Mouse (Mus musculus) cerebellum, adult 11-12 months (tissue): ENCODE results near the gene Vps53.
A peak's percentile ranks its signal among the peaks of the same experiment; 100 is the strongest.

Experiments used
- DNase-seq: peaks from one replicate; pipeline ENCODE4 v3.0.0; 2022

The Vps53 gene

DNA sequence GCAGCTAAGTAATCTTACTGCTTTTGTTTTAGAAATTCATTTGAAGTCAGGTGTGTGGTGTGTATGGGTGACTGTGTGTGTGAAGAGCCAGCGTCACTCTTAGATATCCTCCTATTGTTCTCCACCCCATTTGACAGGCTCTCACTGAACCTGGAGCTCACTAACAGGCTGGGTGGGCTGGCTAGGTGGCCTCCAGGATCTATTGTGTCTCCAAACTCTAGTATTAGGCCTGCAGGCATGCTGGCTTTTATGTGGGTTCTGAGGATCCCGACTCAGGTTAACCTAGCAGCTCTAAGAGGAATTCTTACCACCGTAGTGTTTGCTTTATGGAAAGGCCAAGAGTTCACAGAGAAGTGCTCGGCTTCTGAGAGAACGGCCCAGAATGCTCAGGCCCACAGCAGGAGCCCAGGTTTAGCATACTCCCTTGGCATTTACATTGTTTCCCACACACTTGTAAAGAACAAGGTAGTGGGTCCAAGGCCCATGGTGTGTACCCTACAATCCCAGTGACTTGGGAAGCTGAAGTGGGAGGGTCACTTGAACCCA is 128.4 kb downstream of the Vps53 start:
- no peak for DNase-seq

DNA sequence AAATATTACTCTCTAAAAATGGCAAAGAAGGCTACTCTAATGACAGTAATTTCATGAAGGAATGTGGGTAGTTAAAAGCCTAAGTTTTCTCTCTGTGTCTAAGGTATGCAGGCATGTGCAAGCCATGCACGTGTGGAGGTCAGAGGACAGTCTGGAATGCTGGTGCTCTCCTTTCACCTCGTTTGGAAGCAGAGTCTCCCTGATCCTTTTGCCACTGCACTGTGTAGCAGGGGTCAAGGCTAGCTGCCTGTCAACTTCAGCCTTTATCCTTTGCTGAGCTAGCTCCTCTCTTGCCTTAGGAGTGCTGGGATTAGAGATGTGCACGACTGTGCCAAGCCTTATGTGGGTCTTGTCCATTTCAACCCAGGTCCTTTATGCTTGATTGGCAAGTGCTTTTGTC is 128.9 kb downstream of the Vps53 start:
- no peak for DNase-seq

DNA sequence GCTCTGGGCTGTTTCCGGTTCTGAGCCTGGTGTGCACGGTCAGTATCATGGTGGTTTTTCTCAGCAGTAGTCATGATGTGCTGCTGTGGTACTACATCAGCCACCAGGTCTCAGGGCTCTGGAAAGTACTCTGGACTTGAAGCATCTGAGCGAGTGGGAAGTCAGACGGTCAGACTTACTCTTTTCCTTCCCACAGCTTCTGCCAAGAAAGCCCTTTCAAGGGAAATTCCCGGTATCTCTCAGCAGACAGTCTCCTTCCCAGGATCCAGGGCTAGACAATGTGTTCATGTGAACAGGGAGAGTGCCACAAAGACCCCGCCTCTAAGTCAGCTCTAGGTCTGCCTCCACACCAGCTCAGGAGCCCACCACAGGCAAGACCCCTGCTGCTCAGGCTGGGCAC is 134.1 kb downstream of the Vps53 start:
- DNase-seq, result no peak

DNA sequence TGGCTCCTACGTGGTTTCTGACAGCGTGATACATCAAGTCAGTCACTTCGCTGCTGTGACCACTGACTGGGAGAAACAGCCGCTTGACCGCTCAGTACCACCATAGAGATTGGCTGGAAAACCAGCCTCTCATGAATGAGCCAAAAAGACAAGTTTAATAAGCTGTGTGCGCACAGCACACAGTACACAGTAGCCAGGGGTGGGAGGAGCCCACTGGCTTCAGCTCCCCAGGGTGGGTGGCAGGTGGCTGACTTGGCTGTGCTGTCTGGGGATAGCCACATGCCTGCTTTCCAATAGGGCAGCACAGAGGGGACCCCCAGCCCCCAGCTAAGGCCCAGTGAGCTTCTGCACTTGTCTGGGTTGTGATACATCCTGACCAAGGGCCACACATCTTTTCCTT is 135.0 kb downstream of the Vps53 start:
- DNase-seq, result no peak

DNA sequence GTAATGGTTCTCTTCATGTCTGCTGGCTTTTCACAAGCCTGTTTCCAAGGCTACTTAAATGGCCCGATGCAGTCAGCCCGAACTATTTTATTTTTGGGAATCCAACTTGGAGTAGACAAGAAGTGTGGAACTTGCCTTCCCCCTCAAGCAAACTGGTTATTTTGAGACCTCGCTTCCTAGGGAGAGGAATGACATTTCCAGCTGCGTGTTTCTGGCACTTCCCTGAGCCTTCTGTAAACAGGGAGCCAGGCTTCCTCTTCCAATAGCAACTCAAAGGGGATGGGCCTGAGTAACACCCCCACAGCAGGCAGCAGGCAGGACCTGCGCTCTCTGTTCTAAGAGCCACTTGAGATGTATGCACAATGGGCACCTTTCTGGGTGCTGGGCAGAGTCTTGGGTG is 136.6 kb downstream of the Vps53 start:
- no peak for DNase-seq

DNA sequence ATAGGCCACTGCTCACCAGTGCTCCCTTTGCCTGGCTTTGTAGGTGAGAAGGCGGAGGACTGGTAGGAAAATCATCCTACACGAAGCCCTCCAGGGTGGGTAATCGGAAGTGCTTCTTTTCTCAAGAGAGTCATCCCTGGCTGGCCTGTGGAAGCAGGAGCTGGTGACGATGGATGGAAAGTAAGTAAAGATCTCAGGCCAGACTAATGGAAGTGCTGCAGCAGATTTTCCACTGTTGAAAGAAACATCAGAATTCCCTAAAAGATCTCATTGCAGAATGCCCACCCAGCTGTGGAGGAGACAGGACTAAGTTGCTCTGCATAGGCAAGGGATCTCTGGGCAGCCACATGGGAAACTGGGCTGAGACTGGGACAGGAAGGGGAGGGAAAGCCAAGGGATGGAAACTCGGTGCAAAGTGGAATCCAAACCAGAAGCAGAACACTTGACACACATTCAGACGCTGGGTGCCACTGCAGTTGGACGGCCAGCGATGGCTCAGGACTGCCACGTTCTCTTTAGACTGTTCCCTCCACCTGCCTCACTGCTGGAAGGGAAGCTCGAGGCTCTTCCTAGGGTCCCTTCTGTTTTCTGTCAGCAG is 137.3 kb downstream of the Vps53 start:
- DNase-seq, result no peak

DNA sequence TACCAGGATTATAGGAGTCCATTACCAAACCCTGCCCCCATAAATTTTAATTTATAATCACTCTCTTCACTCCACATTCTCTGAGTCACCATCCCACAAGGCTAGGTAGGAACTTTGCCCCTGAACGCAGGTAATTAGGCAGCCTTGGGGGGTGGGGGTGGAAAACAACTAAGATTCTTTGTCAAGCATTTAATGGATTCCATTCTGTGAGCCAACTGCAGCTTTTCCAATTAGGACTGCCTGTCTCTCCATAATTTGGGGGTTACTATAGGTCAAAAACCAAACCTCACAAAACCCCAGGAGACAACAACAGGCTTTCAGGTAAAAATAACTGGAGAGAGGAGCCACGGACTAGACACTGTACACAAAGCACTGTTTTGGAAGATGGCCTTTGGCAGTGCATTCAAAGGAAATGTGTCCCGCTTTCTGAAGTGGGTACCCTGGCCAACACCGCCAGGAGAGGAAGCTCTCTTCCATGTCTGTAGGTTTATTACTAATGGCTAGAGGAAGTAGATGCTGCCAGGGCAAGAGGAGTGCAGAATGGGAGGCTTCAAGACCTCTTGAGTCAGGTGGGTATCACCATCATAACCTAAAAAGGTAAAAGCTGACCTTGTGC is 138.6 kb downstream of the Vps53 start:
- DNase-seq, result no peak

DNA sequence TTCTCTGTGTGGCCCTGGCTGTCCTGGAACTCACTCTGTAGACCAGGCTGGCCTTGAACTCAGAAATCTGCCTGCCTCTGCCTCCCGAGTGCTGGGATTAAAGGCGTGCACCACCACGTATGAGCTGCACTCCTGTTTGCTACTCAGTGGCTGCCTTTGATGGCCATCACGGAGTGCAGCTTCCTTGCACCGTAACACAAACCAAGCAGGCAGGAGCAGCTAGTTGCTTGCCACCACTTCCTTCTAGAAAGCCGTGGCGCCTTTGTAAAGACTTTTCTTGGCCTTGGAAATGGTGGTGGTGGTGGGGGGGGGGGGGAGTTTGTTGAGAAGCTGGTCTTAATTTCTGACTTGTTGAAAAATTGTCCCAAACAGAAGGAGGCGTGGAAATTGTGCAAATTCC is 139.3 kb downstream of the Vps53 start:
- no peak for DNase-seq

DNA sequence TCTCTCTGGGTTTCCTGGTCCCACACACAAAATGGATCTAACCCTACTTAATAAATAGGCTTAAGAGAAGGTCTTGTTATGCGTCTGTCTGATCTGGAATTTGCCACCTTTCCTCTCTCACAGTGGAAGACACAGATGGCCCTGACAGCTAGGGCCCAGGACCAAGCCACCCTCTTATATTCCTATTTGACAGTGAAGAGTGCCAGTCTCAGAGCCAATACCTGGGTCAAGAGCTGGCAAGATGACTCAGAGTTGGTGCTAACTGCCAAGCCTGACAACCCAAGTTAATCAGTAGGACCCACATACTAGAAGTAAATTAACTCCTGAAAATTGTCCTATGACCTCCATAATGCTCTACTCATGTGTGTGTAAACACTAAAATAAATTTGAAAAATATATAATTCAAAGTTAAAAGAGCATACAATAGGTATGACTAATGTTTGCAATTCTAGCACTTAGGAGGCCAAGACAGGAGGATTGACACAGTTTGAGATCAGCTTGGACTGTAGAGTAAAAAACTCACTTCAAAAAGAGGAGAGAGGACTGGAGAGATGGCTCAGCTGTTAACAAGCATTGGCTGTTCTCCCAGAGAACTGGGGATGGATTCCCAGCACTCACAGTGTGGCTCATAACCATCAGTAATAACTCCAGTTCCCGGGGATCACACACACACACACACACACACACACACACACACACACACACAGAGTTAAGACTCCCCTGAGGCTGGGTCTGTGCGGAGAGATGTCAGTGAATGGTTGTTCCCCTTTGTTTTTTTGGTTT is 140.0 kb downstream of the Vps53 start:
- peak; percentile 81 for DNase-seq

DNA sequence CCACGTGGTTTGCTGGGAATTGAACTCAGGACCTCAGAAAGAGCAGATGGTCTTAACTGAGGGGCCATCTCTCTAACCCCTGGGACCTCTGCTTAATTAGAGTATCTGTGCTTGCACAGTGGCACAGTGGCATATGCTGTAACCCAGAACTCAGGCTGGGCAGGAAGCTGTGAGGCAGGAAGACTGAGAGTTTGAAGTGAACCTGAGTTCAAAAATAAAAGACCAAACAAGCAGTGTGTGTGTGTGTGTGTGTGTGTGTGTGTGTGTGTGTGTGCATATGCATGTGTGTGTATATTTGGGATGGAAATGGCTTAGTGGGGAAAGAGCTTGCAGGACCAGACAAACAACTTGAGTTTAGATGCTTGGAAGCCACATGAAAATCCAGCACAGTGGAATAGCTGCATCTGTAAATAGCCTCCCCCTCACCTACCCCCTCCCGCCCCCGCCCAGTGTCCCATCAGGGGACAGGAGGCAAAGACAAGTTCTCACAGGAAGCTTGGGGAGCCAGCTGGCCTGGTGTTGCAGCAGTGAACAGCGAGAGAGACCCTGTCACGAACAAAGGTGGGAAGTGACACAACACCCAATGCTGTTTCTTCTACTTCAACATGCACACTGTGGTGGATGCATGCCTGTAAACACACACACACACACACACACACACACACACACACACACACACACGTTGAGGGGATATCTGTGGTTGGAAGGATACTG is 141.7 kb downstream of the Vps53 start:
- DNase-seq, result no peak

DNA sequence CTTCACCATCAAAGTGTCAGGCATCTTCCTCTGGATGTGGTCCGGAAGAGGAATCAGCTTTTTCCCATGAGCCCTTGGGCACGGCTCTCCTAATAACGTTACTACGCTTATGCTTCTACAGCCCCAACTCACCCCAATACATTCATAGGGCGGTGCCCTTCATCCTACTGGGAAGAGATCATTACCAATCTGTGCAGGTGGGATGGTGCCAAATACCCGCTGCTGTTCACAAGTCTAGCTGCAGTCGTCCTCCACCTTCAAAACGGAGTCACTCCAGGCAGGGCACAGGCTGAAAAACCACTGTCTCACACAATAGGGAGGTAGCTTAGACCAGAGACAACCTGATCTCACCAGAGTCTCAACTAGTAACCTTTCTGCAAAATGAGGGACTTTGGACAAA is 144.3 kb downstream of the Vps53 start:
- peak; percentile 66 for DNase-seq

DNA sequence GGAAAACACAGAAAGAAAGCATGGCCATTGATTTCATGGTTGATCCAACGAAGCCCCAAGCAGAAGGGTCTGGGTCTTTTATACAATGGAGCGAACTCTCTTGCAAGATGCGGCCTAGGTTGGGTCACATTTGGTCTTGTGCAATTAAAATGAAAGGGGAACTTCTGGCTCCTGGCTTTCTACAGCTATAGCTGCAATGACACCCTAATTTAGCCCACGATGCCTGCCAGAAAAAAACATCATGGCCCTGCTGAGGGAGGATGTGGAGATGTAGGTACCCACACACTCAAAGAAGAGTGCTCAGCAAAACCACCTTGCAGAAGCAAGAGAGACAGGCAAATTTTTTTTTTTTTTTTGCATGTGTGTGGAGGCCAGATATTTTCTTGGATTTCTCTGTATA is 145.6 kb downstream of the Vps53 start:
- DNase-seq, result no peak

DNA sequence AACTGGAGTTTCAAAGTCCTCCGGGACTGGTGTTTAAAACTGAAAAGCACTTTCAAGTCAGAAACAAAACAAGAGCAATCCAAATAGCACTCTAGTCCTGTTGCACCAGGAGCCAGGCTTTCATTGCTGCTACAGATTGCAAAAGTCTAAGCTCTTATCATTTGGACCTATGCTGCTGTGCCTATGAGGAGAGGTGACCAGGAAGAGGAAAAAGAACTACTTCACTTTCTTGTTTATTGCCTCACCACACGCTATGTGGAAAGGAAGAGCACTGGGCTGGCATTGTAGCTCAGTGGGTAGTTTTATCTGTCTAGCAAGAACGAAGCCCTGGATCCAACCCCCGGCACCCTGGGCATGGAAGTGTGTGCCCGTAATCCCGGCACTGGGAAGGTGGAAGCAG is 146.1 kb downstream of the Vps53 start:
- DNase-seq, result no peak

DNA sequence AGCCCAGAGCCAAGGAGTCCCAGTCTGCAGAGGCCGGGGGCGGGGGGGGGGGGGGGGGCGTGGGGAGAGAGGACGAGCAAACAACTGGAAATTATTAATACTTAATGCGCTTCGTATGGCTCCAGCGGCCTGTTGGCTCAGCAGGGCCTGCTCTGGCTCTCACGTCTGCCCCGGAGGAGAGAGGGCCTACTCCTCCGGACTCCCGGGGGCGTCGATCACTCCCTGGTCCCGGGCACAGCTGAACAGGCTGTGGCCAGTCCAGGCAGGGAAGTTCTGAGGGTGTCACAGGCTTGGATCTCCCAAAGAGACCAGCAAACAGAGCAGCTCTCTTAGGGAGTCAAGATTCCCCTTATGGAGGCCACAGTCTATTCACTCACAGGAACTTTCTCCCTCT is 151.4 kb downstream of the Vps53 start:
- DNase-seq, result no peak

DNA sequence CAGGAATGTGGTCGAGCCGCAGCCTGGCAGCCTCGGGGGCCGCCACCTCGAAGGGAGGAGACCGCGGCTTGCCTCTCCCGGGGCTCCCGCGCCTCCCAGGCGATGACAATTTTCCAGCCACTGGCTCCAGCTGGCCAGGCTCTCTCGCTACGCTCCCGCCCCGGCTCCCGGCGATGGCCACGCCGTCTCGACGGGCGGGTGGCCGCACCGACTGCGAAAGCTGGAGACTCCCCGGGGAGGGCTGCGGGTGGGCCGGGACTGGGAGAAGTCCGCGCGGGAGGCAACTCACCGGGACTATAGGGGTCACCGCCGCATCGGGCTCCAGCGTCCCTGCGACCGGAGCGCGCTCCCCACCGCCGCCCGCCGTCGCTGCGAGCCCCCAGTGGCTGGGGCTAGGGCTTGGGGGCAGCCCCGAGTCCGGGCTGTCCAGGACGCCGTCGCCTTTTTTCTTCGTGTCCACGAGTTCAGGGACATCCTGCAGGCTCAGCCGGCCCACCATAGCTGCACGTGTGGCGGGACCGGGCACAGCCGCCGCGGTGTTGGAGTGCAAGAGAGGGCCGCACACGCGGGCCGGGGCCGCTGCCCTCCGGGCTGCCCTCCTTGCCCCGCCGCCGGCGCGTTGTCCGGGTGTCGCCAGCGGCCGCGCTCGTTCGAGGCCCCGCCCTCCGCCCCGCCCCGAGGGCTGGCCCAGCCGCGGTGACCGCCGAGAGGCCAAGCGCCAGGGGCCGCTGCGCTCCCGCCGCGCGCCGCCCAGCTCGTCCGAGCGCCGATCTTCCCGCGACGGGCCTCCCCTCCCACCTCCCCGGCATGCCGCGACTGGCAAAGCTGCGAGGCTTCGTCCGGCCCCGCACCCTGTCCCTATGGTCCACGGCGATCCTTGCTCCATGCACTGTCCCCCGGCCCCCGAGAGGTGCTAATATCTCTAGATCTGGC is 152.0 kb downstream of the Vps53 start, which contains the start of gene Rflnb:
Gene Rflnb, minus strand, starts transcription at position 644 of the 933 bp plus-strand sequence.
- DNase-seq, result peak; percentile 84

DNA sequence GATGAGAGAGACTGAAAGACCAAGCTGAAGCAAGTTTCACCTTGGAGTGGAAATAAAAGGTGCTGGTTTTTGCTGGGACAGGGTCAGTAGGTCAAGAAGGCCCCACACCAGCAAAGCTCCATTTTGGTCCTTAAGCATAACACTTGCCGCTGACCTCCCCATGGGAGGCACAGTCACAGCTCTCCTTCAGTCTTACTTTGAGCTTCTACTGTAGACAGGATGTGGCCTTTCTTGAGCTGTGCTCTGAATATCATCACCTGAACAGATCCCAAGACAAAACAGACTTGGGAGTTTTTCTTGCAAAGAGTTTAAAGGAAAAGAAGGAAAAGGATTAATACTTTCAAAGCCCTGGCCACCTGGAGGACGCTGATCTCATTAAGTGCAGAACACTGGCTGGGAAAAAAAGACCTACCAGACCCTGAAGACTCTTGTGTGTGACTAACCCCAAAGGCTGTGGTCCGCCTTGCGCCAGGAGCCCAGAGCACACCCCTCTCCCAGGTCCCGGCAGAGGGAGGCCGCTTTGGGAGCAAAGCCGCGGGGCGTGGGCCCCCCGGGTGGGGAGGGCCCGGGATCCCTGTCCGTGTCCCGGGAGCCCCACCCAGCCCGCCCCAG is 152.8 kb downstream of the Vps53 start:
- no peak for DNase-seq

DNA sequence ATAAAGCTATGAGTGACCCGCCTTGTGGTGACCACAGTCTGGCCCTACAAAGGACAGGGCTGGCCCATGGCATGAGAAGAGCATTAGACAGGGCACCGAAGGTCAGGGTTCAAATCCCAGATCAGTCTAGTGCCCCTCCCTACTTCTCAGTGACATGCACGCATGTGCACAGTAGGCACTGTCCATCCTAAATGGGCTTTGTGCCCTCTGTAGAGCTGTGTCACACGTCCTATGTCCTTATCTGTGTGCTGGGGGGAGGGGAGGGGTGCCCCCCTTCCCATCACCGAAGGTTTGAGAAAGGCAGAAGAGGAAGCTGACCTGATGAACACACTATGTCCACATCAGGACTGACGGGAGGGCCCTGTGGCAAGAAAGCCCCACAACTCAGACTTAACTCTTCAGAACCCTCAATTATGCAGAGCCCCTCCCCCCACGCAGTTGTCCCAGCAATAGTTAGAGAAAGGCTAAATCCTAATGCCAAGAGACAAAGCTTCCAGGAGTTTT is 154.3 kb downstream of the Vps53 start:
- DNase-seq, result no peak

DNA sequence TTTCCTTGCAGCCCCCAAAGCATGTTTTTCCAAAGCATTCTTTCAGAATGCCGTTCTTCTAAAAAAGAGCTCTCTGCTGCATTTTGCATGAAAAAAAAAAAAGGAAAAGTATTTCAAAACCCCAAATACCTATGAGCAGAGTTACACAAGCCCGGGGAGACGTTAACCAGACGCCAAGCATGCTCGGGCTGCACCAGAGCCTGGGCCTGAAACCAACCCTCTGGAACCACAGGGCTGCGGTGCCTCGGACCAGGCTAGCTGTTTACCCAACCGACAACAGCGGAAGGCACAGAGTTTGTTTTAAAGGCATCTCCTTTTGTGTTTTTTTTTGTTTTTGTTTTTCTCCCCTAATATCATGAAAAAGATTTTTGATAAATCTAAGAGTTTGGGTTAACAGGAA is 158.5 kb downstream of the Vps53 start:
- no peak for DNase-seq

DNA sequence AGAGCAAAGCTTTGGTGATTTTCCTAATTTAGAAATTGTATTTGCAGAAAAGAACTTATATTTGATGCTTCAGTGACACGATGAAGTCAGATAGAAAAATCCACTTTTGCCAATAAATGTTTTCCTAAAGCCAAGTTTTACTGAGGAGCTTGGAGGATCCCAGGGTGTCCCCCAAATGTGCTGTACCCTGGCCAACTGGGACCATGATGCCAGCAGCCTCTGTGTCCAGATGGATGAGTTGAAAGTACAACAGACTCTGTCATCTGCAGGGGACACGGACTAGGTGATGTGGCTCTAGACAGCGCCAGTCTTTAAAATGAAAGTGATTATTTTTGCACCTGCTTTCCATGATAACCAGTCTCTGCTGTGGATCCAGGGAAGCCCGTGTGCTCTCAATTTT is 159.6 kb downstream of the Vps53 start:
- DNase-seq, result no peak

DNA sequence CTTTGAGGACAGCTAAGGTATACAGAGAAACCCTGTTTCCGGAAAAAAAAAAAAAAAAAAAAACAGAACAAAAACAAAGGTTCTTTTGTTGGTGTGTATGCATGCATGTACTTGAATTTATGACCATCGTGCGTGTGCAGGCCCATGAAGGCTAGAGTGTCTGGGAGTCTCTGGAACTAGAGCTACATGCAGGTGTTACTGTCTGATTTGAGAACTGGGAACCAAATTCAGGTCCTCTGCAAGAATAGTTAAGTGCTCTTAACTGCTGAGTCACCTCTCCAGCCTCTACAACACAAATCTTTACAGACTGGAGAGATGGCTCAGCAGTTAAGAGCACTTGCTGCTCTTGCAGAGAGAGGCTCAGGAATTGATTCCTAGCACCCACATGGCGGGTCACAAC is 163.6 kb downstream of the Vps53 start:
- no peak for DNase-seq

DNA sequence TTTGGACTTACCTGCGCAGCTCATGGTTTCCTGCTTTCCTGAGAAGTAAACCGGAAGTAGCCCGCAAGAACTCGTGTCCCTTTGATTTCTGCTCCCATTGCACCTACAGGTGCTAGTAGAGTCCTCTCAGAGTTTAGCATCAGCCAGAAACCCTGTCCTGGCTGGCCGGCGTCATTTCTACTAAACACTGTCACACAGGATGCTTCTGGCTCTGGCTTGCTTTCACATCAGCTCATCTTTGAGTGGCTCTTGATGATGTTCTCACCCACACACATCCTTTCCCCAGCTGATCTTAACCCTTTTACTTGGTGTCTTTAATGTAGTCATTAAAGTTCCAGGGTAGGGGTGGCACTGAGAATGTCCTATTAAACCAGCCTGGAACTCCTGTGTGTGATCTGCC is 164.2 kb downstream of the Vps53 start:
- no peak for DNase-seq
